ENCODE assay signal across 8 mouse cellular contexts in genomic region chr9:25487446-25488110, GRCm38 (mm10). TPM values are rescaled to one million over a fixed set of nuclear protein-coding genes. Genes with fewer than 3 reads are reported as not detected.
DNase-seq lines count a peak whose midpoint lies in the region; ATAC-seq lines count a peak whose summit lies in the region.
"Had no signal": no experiment of that assay in that cellular context is flagged by ENCODE, and none has a peak within 500 bp of the region (broad histone marks: within the 10 kb centered on the region; RNA-seq: fewer than 3 reads in every experiment).

No protein-coding gene starts in this region.

- no peak overlapping the region for H3K9ac ChIP-seq in limb, embryonic 12.5 days (replicated peaks)
- H3K9ac ChIP-seq in heart, embryonic 16.5 days (ENCODE audit: low read length), result no peak overlapping the region
- H3K9ac ChIP-seq in limb, embryonic 15.5 days, result no peak overlapping the region

- peaks cover 52% of the 10 kb centered on the region for H3K4me1 ChIP-seq in limb, embryonic 12.5 days (replicated peaks)
- H3K4me1 ChIP-seq in limb, embryonic 10.5 days, result peaks cover 39% of the 10 kb centered on the region
- H3K4me1 ChIP-seq in heart, embryonic 16.5 days (ENCODE audit: control insufficient read depth, insufficient read depth, low read length), result peaks cover 72% of the 10 kb centered on the region
- H3K4me1 ChIP-seq in limb, embryonic 15.5 days, result peaks cover 62% of the 10 kb centered on the region

- 71% methylated on average over 12 of the region's 12 CpGs for WGBS in limb, embryonic 12.5 days
- WGBS in limb, embryonic 10.5 days, result 88% methylated on average over 12 of the region's 12 CpGs
- 37% methylated on average over 12 of the region's 12 CpGs for whole genome bisulfite sequencing in heart, embryonic 16.5 days
- WGBS in limb, embryonic 15.5 days, result 40% methylated on average over 12 of the region's 12 CpGs

- H3K27me3 ChIP-seq in limb, embryonic 12.5 days, result no peaks in the 10 kb centered on the region
- no peaks in the 10 kb centered on the region for H3K27me3 ChIP-seq in limb, embryonic 10.5 days (ENCODE audit: low read depth, poor library complexity, severe bottlenecking)
- no peaks in the 10 kb centered on the region for H3K27me3 ChIP-seq in heart, embryonic 16.5 days (ENCODE audit: control insufficient read depth, insufficient read depth, low read length)
- no peaks in the 10 kb centered on the region for H3K27me3 ChIP-seq in limb, embryonic 15.5 days

- H3K9me3 ChIP-seq in limb, embryonic 12.5 days, result no peaks in the 10 kb centered on the region
- no peaks in the 10 kb centered on the region for H3K9me3 ChIP-seq in limb, embryonic 10.5 days (replicated peaks)
- no peaks in the 10 kb centered on the region for H3K9me3 ChIP-seq in heart, embryonic 16.5 days (replicated peaks; ENCODE audit: control insufficient read depth, low read length)
- no peaks in the 10 kb centered on the region for H3K9me3 ChIP-seq in limb, embryonic 15.5 days

- no peak for ATAC-seq in limb, embryonic 12.5 days (ENCODE audit: insufficient number of reproducible peaks, insufficient read depth, low FRiP score, low TSS enrichment, low read depth)
- no peak for ATAC-seq in heart, embryonic 16.5 days (replicated peaks; ENCODE audit: extremely low read depth, insufficient read depth, low FRiP score)
- ATAC-seq in limb, embryonic 15.5 days (ENCODE audit: insufficient number of reproducible peaks, low FRiP score, low TSS enrichment, low read depth), result 0 out of 2 replicates have a peak, but pooled peaks have one; percentile 56

- no peak overlapping the region for H3K4me2 ChIP-seq in limb, embryonic 12.5 days
- H3K4me2 ChIP-seq in heart, embryonic 16.5 days (ENCODE audit: low read depth, low read length), result no peak overlapping the region; the same call in 1 of the 2 replicates
- H3K4me2 ChIP-seq in limb, embryonic 15.5 days, result peak overlapping the region; percentile 4; the same call in 1 of the 2 replicates

- DNase-seq in limb, embryonic 10.5 days (ENCODE audit: low spot score), result no peak
- DNase-seq in adrenal gland, postnatal 36 days, result peak; percentile 79
- no peak for DNase-seq in left cerebral cortex, adult 18-20 months (ENCODE audit: low spot score in 2 of 2)
- DNase-seq in gastrocnemius, adult 8-10 months (ENCODE audit: low spot score in 2 of 2), result no peak
- DNase-seq: right cerebral cortex, postnatal 25 days had no signal

- H3K27ac ChIP-seq in limb, embryonic 12.5 days, result 0 out of 2 replicates have a peak overlapping the region, but pooled peaks have one; percentile 12
- H3K27ac ChIP-seq in limb, embryonic 10.5 days, result no peak overlapping the region
- peak overlapping the region; percentile 55 for H3K27ac ChIP-seq in heart, embryonic 16.5 days (ENCODE audit: low read length)
- H3K27ac ChIP-seq in limb, embryonic 15.5 days, result peak overlapping the region; percentile 66

- peaks cover 9% of the 10 kb centered on the region; the same call in 1 of the 2 replicates for H3K36me3 ChIP-seq in limb, embryonic 12.5 days
- peaks cover 26% of the 10 kb centered on the region for H3K36me3 ChIP-seq in limb, embryonic 10.5 days
- no peaks in the 10 kb centered on the region for H3K36me3 ChIP-seq in heart, embryonic 16.5 days (ENCODE audit: control insufficient read depth, insufficient read depth)
- no peaks in the 10 kb centered on the region for H3K36me3 ChIP-seq in limb, embryonic 15.5 days

- H3K4me3 ChIP-seq in limb, embryonic 12.5 days (replicated peaks), result no peak overlapping the region
- H3K4me3 ChIP-seq in limb, embryonic 10.5 days, result no peak overlapping the region
- no peak overlapping the region for H3K4me3 ChIP-seq in heart, embryonic 16.5 days (ENCODE audit: low read length)
- no peak overlapping the region for H3K4me3 ChIP-seq in limb, embryonic 15.5 days

RNA-seq across cellular contexts. Expression of gene Eepd1, which starts 6.2 kb away (rescaled TPM):
- polyA plus RNA-seq in limb, embryonic 12.5 days (2016; fragmentation: Nextera tagmentation; extraction: Ambion mirVana), result 24.1 and 24.3 TPM in 2 replicates
- polyA plus RNA-seq in limb, embryonic 10.5 days (2016; fragmentation: Nextera tagmentation; extraction: Ambion mirVana), result 19.2 and 22.9 TPM in 2 replicates
- 10 to 100 TPM; 43.6 to 66.9 TPM for total RNA-seq in adrenal gland, postnatal 36 days (2021)
- polyA plus RNA-seq in heart, embryonic 16.5 days (2015; fragmentation: Nextera tagmentation; extraction: Ambion mirVana), result 19.1 and 22.9 TPM in 2 replicates
- 14.4 and 17.0 TPM in 2 replicates for polyA plus RNA-seq in limb, embryonic 15.5 days (2015; fragmentation: Nextera tagmentation; extraction: Ambion mirVana)
- 10 to 100 TPM; 23.6 to 23.8 TPM for total RNA-seq in left cerebral cortex, adult 18-20 months (2021)
- total RNA-seq in gastrocnemius, adult 8-10 months (2022), result 100 to 1,000 TPM; 116 to 150 (median 135) TPM

Comparison
In these comparisons a context has a peak if more than half of its experiments do, and no peak if none do; other contexts are left out.
1. DNase-seq: peak in adrenal gland, postnatal 36 days (2 of 2); none in limb, embryonic 10.5 days (single experiment), left cerebral cortex, adult 18-20 months (0 of 2) and gastrocnemius, adult 8-10 months (0 of 2).